Mouse (Mus musculus) heart, embryonic 16.5 days (tissue): ENCODE data around the gene Lbr. TPM values are rescaled to one million over a fixed set of nuclear protein-coding genes. Genes with fewer than 3 reads are reported as not detected.

ENCODE experiments used
- ATAC-seq: fragments of 200-750 bp; cut with Nextera tagmentation; replicated peaks from 2 replicates; pipeline ENCODE4 v1.8.0; 2017; ENCODE audit warnings: moderate number of reproducible peaks; ENCODE audit not compliant: insufficient read depth, low FRiP score; ENCODE audit errors: extremely low read depth
- H3K27ac ChIP-seq: fragments of 300-500 bp; sonication (generic); 2 replicates; pipeline ENCODE4 v1.5.1; 2014; ENCODE audit warnings: mild to moderate bottlenecking, low read length, control low read depth, moderate library complexity
- H3K27me3 ChIP-seq: fragments of 300-500 bp; sonication (generic); 2 replicates; pipeline ENCODE4 v1.6.1; 2014; ENCODE audit warnings: low read length, mixed read lengths; ENCODE audit not compliant: control insufficient read depth, insufficient read depth
- H3K36me3 ChIP-seq: fragments of 300-500 bp; sonication (generic); 2 replicates; pipeline ENCODE4 v1.6.1; 2014; ENCODE audit not compliant: control insufficient read depth, insufficient read depth
- H3K4me1 ChIP-seq: fragments of 300-500 bp; sonication (generic); 2 replicates; pipeline ENCODE4 v1.6.1; 2014; ENCODE audit warnings: low read length, mixed read lengths; ENCODE audit not compliant: control insufficient read depth, insufficient read depth
- H3K4me2 ChIP-seq: fragments of 300-500 bp; sonication (generic); 2 replicates; pipeline ENCODE4 v1.6.1; 2014; ENCODE audit warnings: low read depth, mild to moderate bottlenecking, control low read depth, low read length
- H3K4me3 ChIP-seq: fragments of 300-500 bp; sonication (generic); 2 replicates; pipeline ENCODE4 v1.5.1; 2014; ENCODE audit warnings: mild to moderate bottlenecking, control low read depth, low read length
- H3K9ac ChIP-seq: fragments of 300-500 bp; sonication (generic); 2 replicates; pipeline ENCODE4 v1.6.1; 2014; ENCODE audit warnings: low read length, control low read depth
- H3K9me3 ChIP-seq: fragments of 300-500 bp; sonication (generic); replicated peaks from 2 replicates; pipeline ENCODE4 v1.6.1; 2016; ENCODE audit warnings: low read length; ENCODE audit not compliant: control insufficient read depth
- WGBS: fragments of 180-500 bp; shearing (Covaris S2); extraction: QIAGEN DNeasy Blood & Tissue Kit; methylation state at CpG from one replicate; pipeline ENCODE4 v1.1.7; 2014; 5-methylcytosine and 5-hydroxymethylcytosine counted together
- polyA plus RNA-seq: library from polyadenylated mRNA; unstranded; fragments of >200 nt; fragmentation: Nextera tagmentation; extraction: Ambion mirVana; gene quantifications from 2 replicates; pipeline ENCODE4 v1.2.1, GENCODE M21; 2015

The Lbr gene
- polyA plus RNA-seq, 1 experiment from 2014 or later, result 92.6 TPM

GRCm38 (mm10) chr1:181872639-181873038 lies 29.8 kb upstream of the Lbr start:
- ATAC-seq, result no peak
- H3K36me3 ChIP-seq, result no peaks in the 10 kb centered on the region
- H3K4me1 ChIP-seq, result 0 out of 2 replicates have a peak, but pooled peaks cover 2% of the 10 kb centered on the region
- no peak overlapping the region for H3K9ac ChIP-seq
- H3K27ac ChIP-seq, result no peak overlapping the region
- no peaks in the 10 kb centered on the region for H3K9me3 ChIP-seq
- H3K4me3 ChIP-seq, result no peak overlapping the region
- 53% methylated on average over 3 of the region's 3 CpGs for WGBS
- H3K27me3 ChIP-seq, result no peaks in the 10 kb centered on the region
- no peak overlapping the region for H3K4me2 ChIP-seq

GRCm38 (mm10) chr1:181866429-181867280 lies 23.8 kb upstream of the Lbr start:
- WGBS, result 85% methylated on average over 6 of the region's 6 CpGs
- Histone ChIP-seq H3K4me3 (no peak overlapping the region), H3K36me3 (no peaks in the 10 kb centered on the region), H3K4me2 (no peak overlapping the region), H3K9me3 (no peaks in the 10 kb centered on the region), H3K4me1 (peaks cover 3% of the 10 kb centered on the region), H3K27ac (no peak overlapping the region), H3K27me3 (no peaks in the 10 kb centered on the region), H3K9ac (no peak overlapping the region)
- peak; percentile 47; the same call in 1 of the 2 replicates for ATAC-seq

- H3K4me2 ChIP-seq, result no peak overlapping the region
- WGBS, result 68% methylated on average over 5 of the region's 5 CpGs
- no peak for ATAC-seq
- peaks cover 7% of the 10 kb centered on the region for H3K4me1 ChIP-seq
- no peaks in the 10 kb centered on the region for H3K27me3 ChIP-seq
- H3K4me3 ChIP-seq, result no peak overlapping the region
- H3K9ac ChIP-seq, result no peak overlapping the region
- H3K9me3 ChIP-seq, result no peaks in the 10 kb centered on the region
- no peak overlapping the region for H3K27ac ChIP-seq
- H3K36me3 ChIP-seq, result no peaks in the 10 kb centered on the region
These were observed 23.0 kb upstream of the Lbr start for GRCm38 (mm10) chr1:181865863-181866216.

- no peak; the same call in 1 of the 2 replicates for ATAC-seq
- peaks cover 7% of the 10 kb centered on the region for H3K4me1 ChIP-seq
- H3K27me3 ChIP-seq, result no peaks in the 10 kb centered on the region
- peak overlapping the region; percentile 43; the same call in 1 of the 2 replicates for H3K27ac ChIP-seq
- 72% methylated on average over 11 of the region's 11 CpGs for WGBS
- H3K9me3 ChIP-seq, result no peaks in the 10 kb centered on the region
- no peaks in the 10 kb centered on the region for H3K36me3 ChIP-seq
- H3K4me2 ChIP-seq, result no peak overlapping the region
- H3K9ac ChIP-seq, result no peak overlapping the region
- H3K4me3 ChIP-seq, result no peak overlapping the region
These were observed 22.4 kb upstream of the Lbr start for GRCm38 (mm10) chr1:181864971-181865862.

- WGBS, result 38% methylated on average over 8 of the region's 8 CpGs
- H3K9ac ChIP-seq, result no peak overlapping the region
- no peaks in the 10 kb centered on the region for H3K9me3 ChIP-seq
- no peak for ATAC-seq
- H3K4me3 ChIP-seq, result no peak overlapping the region
- H3K27me3 ChIP-seq, result no peaks in the 10 kb centered on the region
- peaks cover 7% of the 10 kb centered on the region for H3K4me1 ChIP-seq
- H3K27ac ChIP-seq, result no peak overlapping the region
- H3K4me2 ChIP-seq, result no peak overlapping the region
- no peaks in the 10 kb centered on the region for H3K36me3 ChIP-seq
These were observed 20.6 kb upstream of the Lbr start for GRCm38 (mm10) chr1:181863431-181863830.

- Histone ChIP-seq H3K4me3 (no peak overlapping the region), H3K9ac (no peak overlapping the region), H3K27me3 (no peaks in the 10 kb centered on the region), H3K4me2 (no peak overlapping the region), H3K9me3 (no peaks in the 10 kb centered on the region), H3K36me3 (no peaks in the 10 kb centered on the region), H3K4me1 (peaks cover 7% of the 10 kb centered on the region), H3K27ac (no peak overlapping the region)
- 63% methylated on average over 16 of the region's 16 CpGs for WGBS
- no peak for ATAC-seq
These were observed 20.0 kb upstream of the Lbr start for GRCm38 (mm10) chr1:181862676-181863374.

GRCm38 (mm10) chr1:181861181-181861902 lies 18.5 kb upstream of the Lbr start:
- H3K9ac ChIP-seq, result no peak overlapping the region
- ATAC-seq, result no peak
- peaks cover 7% of the 10 kb centered on the region for H3K4me1 ChIP-seq
- no peaks in the 10 kb centered on the region for H3K36me3 ChIP-seq
- 80% methylated on average over 2 of the region's 2 CpGs for WGBS
- H3K27ac ChIP-seq, result peak overlapping the region; percentile 74
- no peak overlapping the region for H3K4me2 ChIP-seq
- no peaks in the 10 kb centered on the region for H3K27me3 ChIP-seq
- H3K9me3 ChIP-seq, result no peaks in the 10 kb centered on the region
- H3K4me3 ChIP-seq, result no peak overlapping the region

- 21% methylated on average over 5 of the region's 5 CpGs for WGBS
- ATAC-seq, result peak; percentile 86
- no peak overlapping the region for H3K9ac ChIP-seq
- peaks cover 7% of the 10 kb centered on the region for H3K4me1 ChIP-seq
- no peak overlapping the region for H3K4me3 ChIP-seq
- H3K27ac ChIP-seq, result peak overlapping the region; percentile 74
- no peaks in the 10 kb centered on the region for H3K9me3 ChIP-seq
- no peak overlapping the region for H3K4me2 ChIP-seq
- H3K36me3 ChIP-seq, result no peaks in the 10 kb centered on the region
- no peaks in the 10 kb centered on the region for H3K27me3 ChIP-seq
These were observed 17.8 kb upstream of the Lbr start for GRCm38 (mm10) chr1:181860659-181861058.
